Mouse (Mus musculus): ENCODE data around the gene Polr1d.

- TF ChIP-seq CTCF (IDR thresholded peaks at IDR 0.05; ENCODE audit: control insufficient read depth, insufficient read depth, insufficient replicate concordance, low read depth, low read length) (no peak), POLR2A (IDR thresholded peaks at IDR 0.05; ENCODE audit: control insufficient read depth, low read depth, low read length) (no peak)
These were observed 79.5 kb downstream of the Polr1d start for GRCm38 (mm10) chr5:147156376-147156775.

Measured in testis, adult 2 months (tissue).